In genomic region chr1:77229561-77229960, GRCm38 (mm10) we compare ENCODE assay signal across 13 mouse cellular contexts.
"Had no signal": no experiment of that assay in that cellular context is flagged by ENCODE, and none has a peak within 500 bp of the region (broad histone marks: within the 10 kb centered on the region; RNA-seq: fewer than 3 reads in every experiment).

No protein-coding gene starts in this region.

- H3K27ac ChIP-seq: limb, embryonic 12.5 days; liver, embryonic 13.5 days; lung, embryonic 15.5 days; macrophage; midbrain, embryonic 13.5 days; neural tube, embryonic 12.5 days; stomach, embryonic 15.5 days had no signal

- H3K36me3 ChIP-seq: limb, embryonic 12.5 days; liver, embryonic 13.5 days; lung, embryonic 15.5 days; midbrain, embryonic 13.5 days; neural tube, embryonic 12.5 days; stomach, embryonic 15.5 days had no signal

- H3K9ac ChIP-seq: limb, embryonic 12.5 days; liver, embryonic 13.5 days; liver, postnatal 0 days; lung, embryonic 15.5 days; midbrain, embryonic 13.5 days; neural tube, embryonic 12.5 days; stomach, embryonic 15.5 days had no signal

- H3K4me3 ChIP-seq: limb, embryonic 12.5 days; liver, embryonic 13.5 days; lung, embryonic 15.5 days; midbrain, embryonic 13.5 days; neural tube, embryonic 12.5 days; stomach, embryonic 15.5 days had no signal

- H3K9me3 ChIP-seq: limb, embryonic 12.5 days; liver, embryonic 13.5 days; lung, embryonic 15.5 days; midbrain, embryonic 13.5 days; neural tube, embryonic 12.5 days; stomach, embryonic 15.5 days had no signal

- H3K27me3 ChIP-seq: limb, embryonic 12.5 days; liver, embryonic 13.5 days; lung, embryonic 15.5 days; neural tube, embryonic 12.5 days; stomach, embryonic 15.5 days had no signal

- ATAC-seq: liver, postnatal 0 days; midbrain, embryonic 13.5 days had no signal

- DNase-seq: kidney, postnatal 25 days; liver; liver, embryonic 13.5 days; liver, postnatal 0 days; lung, postnatal 14 days; right cerebral cortex, postnatal 14 days; thymus, postnatal 36 days had no signal

- H3K4me2 ChIP-seq: limb, embryonic 12.5 days; liver, embryonic 13.5 days; lung, embryonic 15.5 days; midbrain, embryonic 13.5 days; neural tube, embryonic 12.5 days; stomach, embryonic 15.5 days had no signal
